Mouse (Mus musculus) hindbrain, embryonic 15.5 days (tissue): ENCODE measurements around the gene Tsfm. TPM values are rescaled to one million over a fixed set of nuclear protein-coding genes. Genes with fewer than 3 reads are reported as not detected.
"Not testable (repeated sequence)": the region's sequence is repeated elsewhere in the genome, so short reads cannot be mapped to it uniquely, and the experiment has no call there.

Experiments
- ATAC-seq: fragments of 200-750 bp; cut with Nextera tagmentation; 2 replicates; pipeline ENCODE4 v1.8.0; 2017; ENCODE audit warnings: low read depth, moderate number of reproducible peaks, moderate TSS enrichment; ENCODE audit not compliant: low FRiP score
- H3K27ac ChIP-seq: fragments of 300-500 bp; sonication (generic); replicated peaks from 2 replicates; pipeline ENCODE4 v1.5.1; 2015; ENCODE audit warnings: mild to moderate bottlenecking, inconsistent platforms
- H3K27me3 ChIP-seq: fragments of 300-500 bp; sonication (generic); 2 replicates; pipeline ENCODE4 v1.6.1; 2015; ENCODE audit warnings: control low read depth, inconsistent platforms
- H3K36me3 ChIP-seq: fragments of 300-500 bp; sonication (generic); 2 replicates; pipeline ENCODE4 v1.6.1; 2015; ENCODE audit warnings: control low read depth, inconsistent platforms
- H3K4me1 ChIP-seq: fragments of 300-500 bp; sonication (generic); replicated peaks from 2 replicates; pipeline ENCODE4 v1.6.1; 2015; ENCODE audit warnings: control low read depth, inconsistent platforms
- H3K4me2 ChIP-seq: fragments of 300-500 bp; sonication (generic); 2 replicates; pipeline ENCODE4 v1.6.1; 2015; ENCODE audit warnings: moderate library complexity, mild to moderate bottlenecking, inconsistent platforms
- H3K4me3 ChIP-seq: fragments of 300-500 bp; sonication (generic); 2 replicates; pipeline ENCODE4 v1.5.1; 2015; ENCODE audit warnings: mild to moderate bottlenecking, inconsistent platforms
- H3K9ac ChIP-seq: fragments of 300-500 bp; sonication (generic); 2 replicates; pipeline ENCODE4 v1.6.1; 2015; ENCODE audit warnings: inconsistent platforms
- H3K9me3 ChIP-seq: fragments of 300-500 bp; sonication (generic); 2 replicates; pipeline ENCODE4 v1.6.1; 2016; ENCODE audit warnings: control low read depth, inconsistent platforms
- WGBS: fragments of 180-500 bp; shearing (Covaris S2); methylation state at CpG from one replicate; pipeline ENCODE4 v1.1.7; 2015; 5-methylcytosine and 5-hydroxymethylcytosine counted together
- polyA plus RNA-seq: library from polyadenylated mRNA; unstranded; fragments of >200 nt; fragmentation: Nextera tagmentation; extraction: Ambion mirVana; gene quantifications from 2 replicates; pipeline ENCODE4 v1.2.1, GENCODE M21; 2015

Gene Tsfm
- polyA plus RNA-seq, 1 experiment from 2014 or later: 61.6 TPM

- no peak for ATAC-seq
- H3K27ac ChIP-seq: peak overlapping the region; percentile 91
- H3K9me3 ChIP-seq: no peaks in the 10 kb centered on the region
- WGBS: 78% methylated on average over 9 of the region's 9 CpGs
- peaks cover 19% of the 10 kb centered on the region for H3K36me3 ChIP-seq
- H3K4me3 ChIP-seq: peak overlapping the region; percentile 53
- H3K27me3 ChIP-seq: no peaks in the 10 kb centered on the region
- peak overlapping the region; percentile 96 for H3K4me2 ChIP-seq
- peak overlapping the region; percentile 67 for H3K9ac ChIP-seq
- H3K4me1 ChIP-seq: peaks cover 29% of the 10 kb centered on the region
Observed at GRCm38 (mm10) chr10:127071203-127071602, 40.6 kb upstream of the Tsfm start.

- Histone ChIP-seq H3K36me3 (peaks cover 27% of the 10 kb centered on the region), H3K9ac (peak within 1 kb of the TSS; percentile 67), H3K4me1 (peaks cover 29% of the 10 kb centered on the region), H3K27ac (peak within 1 kb of the TSS; percentile 91), H3K9me3 (no peaks in the 10 kb centered on the region), H3K4me2 (peak within 1 kb of the TSS; percentile 96), H3K27me3 (no peaks in the 10 kb centered on the region), H3K4me3 (peak within 1 kb of the TSS; percentile 53)
- WGBS: 2% methylated on average over 36 of the region's 36 CpGs
- ATAC-seq: peak; percentile 93
Observed at GRCm38 (mm10) chr10:127070190-127071121, 39.8 kb upstream of the Tsfm start, which contains the start of gene Tspan31. Gene Tspan31 (minus strand): TSS chr10:127070264.

- Histone ChIP-seq H3K9me3 (no peaks in the 10 kb centered on the region), H3K36me3 (peaks cover 34% of the 10 kb centered on the region), H3K9ac (peak overlapping the region; percentile 60), H3K4me3 (peak overlapping the region; percentile 53), H3K4me2 (peak overlapping the region; percentile 96), H3K27ac (peak overlapping the region; percentile 91), H3K27me3 (no peaks in the 10 kb centered on the region), H3K4me1 (peaks cover 37% of the 10 kb centered on the region)
- 7% methylated on average over 30 of the region's 30 CpGs for WGBS
- ATAC-seq: peak; percentile 86
Observed at GRCm38 (mm10) chr10:127069281-127070189, 38.9 kb upstream of the Tsfm start.

- Histone ChIP-seq H3K4me1 (peaks cover 40% of the 10 kb centered on the region), H3K9ac (peak overlapping the region; percentile 60), H3K27me3 (no peaks in the 10 kb centered on the region), H3K27ac (peak overlapping the region; percentile 91; the same call in 1 of the 2 replicates), H3K4me2 (peak overlapping the region; percentile 96), H3K36me3 (peaks cover 34% of the 10 kb centered on the region), H3K4me3 (peak overlapping the region; percentile 53), H3K9me3 (no peaks in the 10 kb centered on the region)
- ATAC-seq: no peak
- WGBS: 79% methylated on average over 9 of the region's 9 CpGs
Observed at GRCm38 (mm10) chr10:127068360-127069038, 37.9 kb upstream of the Tsfm start.

- 88% methylated on average over 14 of the region's 14 CpGs for WGBS
- H3K27ac ChIP-seq: no peak overlapping the region
- H3K4me2 ChIP-seq: no peak overlapping the region
- H3K4me1 ChIP-seq: peaks cover 49% of the 10 kb centered on the region
- no peaks in the 10 kb centered on the region for H3K27me3 ChIP-seq
- no peak overlapping the region for H3K4me3 ChIP-seq
- no peaks in the 10 kb centered on the region for H3K9me3 ChIP-seq
- peaks cover 34% of the 10 kb centered on the region for H3K36me3 ChIP-seq
- H3K9ac ChIP-seq: no peak overlapping the region
- ATAC-seq: no peak
Observed at GRCm38 (mm10) chr10:127066519-127067018, 35.9 kb upstream of the Tsfm start.

GRCm38 (mm10) chr10:127065981-127066380 is 35.3 kb upstream of the Tsfm start:
- peaks cover 50% of the 10 kb centered on the region for H3K4me1 ChIP-seq
- H3K4me3 ChIP-seq: no peak overlapping the region
- 89% methylated on average over 9 of the region's 9 CpGs for WGBS
- peaks cover 34% of the 10 kb centered on the region for H3K36me3 ChIP-seq
- H3K27me3 ChIP-seq: no peaks in the 10 kb centered on the region
- H3K9ac ChIP-seq: no peak overlapping the region
- no peaks in the 10 kb centered on the region for H3K9me3 ChIP-seq
- H3K27ac ChIP-seq: no peak overlapping the region
- no peak overlapping the region for H3K4me2 ChIP-seq
- no peak for ATAC-seq

- Histone ChIP-seq H3K36me3 (peaks cover 34% of the 10 kb centered on the region), H3K9ac (peak overlapping the region; percentile 88), H3K4me3 (peak overlapping the region; percentile 72), H3K27ac (peak overlapping the region; percentile 89), H3K9me3 (no peaks in the 10 kb centered on the region), H3K4me1 (peaks cover 44% of the 10 kb centered on the region), H3K4me2 (peak overlapping the region; percentile 77), H3K27me3 (no peaks in the 10 kb centered on the region)
- no peak for ATAC-seq
- 13% methylated on average over 37 of the region's 37 CpGs for WGBS
Observed at GRCm38 (mm10) chr10:127063913-127064870, 33.6 kb upstream of the Tsfm start.

GRCm38 (mm10) chr10:127063239-127063872 is 32.7 kb upstream of the Tsfm start, which contains the start of gene Cdk4:
Gene Cdk4 (plus strand): TSS chr10:127063534.
- Histone ChIP-seq H3K4me1 (peaks cover 41% of the 10 kb centered on the region), H3K27me3 (no peaks in the 10 kb centered on the region), H3K9ac (peak within 1 kb of the TSS; percentile 88), H3K4me3 (peak within 1 kb of the TSS; percentile 72), H3K27ac (peak within 1 kb of the TSS; percentile 89), H3K9me3 (no peaks in the 10 kb centered on the region), H3K36me3 (peaks cover 34% of the 10 kb centered on the region), H3K4me2 (peak within 1 kb of the TSS; percentile 77)
- WGBS: under 1% methylated on average over 45 of the region's 46 CpGs
- ATAC-seq: peak; percentile 92

GRCm38 (mm10) chr10:127062503-127062902 is 31.9 kb upstream of the Tsfm start:
- Histone ChIP-seq H3K36me3 (peaks cover 30% of the 10 kb centered on the region), H3K9me3 (no peaks in the 10 kb centered on the region), H3K4me2 (peak overlapping the region; percentile 77; the same call in 1 of the 2 replicates), H3K4me1 (peaks cover 45% of the 10 kb centered on the region), H3K9ac (no peak overlapping the region), H3K4me3 (peak overlapping the region; percentile 72; the same call in 1 of the 2 replicates), H3K27ac (peak overlapping the region; percentile 83), H3K27me3 (no peaks in the 10 kb centered on the region)
- 80% methylated on average over 5 of the region's 5 CpGs for WGBS
- no peak for ATAC-seq

GRCm38 (mm10) chr10:127062101-127062500 is 31.5 kb upstream of the Tsfm start:
- H3K9me3 ChIP-seq, H3K4me3 ChIP-seq, H3K4me2 ChIP-seq, ATAC-seq, H3K9ac ChIP-seq, H3K27me3 ChIP-seq: not testable (repeated sequence)
- H3K36me3 ChIP-seq: peaks cover 30% of the 10 kb centered on the region
- H3K4me1 ChIP-seq: peaks cover 48% of the 10 kb centered on the region
- WGBS: 89% methylated on average over 4 of the region's 4 CpGs
- H3K27ac ChIP-seq: 0 out of 2 replicates have a peak overlapping the region, but pooled peaks have one; percentile 83
